Mouse (Mus musculus) heart, adult 9 months (tissue): ENCODE data around the gene Agap2.
"Not testable (repeated sequence)": the region's sequence is repeated elsewhere in the genome, so short reads cannot be mapped to it uniquely, and the experiment has no call there.

ENCODE experiments used
- DNase-seq, 2 experiments: peaks; one replicate each; pipeline ENCODE4 v3.0.0; 2022; ENCODE audit warnings: low spot score in 2 of 2

Agap2 gene

DNA sequence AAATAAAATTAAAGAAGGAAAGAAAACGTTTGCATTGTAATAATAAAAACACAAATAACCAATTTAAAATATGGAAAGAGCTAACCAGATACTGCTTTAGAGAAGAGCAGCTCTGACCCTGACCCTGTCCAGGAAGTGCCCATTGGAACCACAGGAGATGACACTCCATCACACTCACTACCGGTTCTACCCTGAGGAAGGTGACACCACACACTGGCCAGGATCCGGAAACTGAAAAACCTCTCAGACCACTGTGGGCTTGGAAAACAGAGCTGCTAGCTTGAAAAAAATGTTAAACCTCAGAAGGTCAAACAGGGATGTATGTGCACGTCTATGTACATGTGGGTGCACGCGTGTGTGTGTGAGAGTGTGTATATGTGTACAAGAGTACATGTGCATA lies 26.1 kb downstream of the Agap2 start:
- no peak for DNase-seq

DNA sequence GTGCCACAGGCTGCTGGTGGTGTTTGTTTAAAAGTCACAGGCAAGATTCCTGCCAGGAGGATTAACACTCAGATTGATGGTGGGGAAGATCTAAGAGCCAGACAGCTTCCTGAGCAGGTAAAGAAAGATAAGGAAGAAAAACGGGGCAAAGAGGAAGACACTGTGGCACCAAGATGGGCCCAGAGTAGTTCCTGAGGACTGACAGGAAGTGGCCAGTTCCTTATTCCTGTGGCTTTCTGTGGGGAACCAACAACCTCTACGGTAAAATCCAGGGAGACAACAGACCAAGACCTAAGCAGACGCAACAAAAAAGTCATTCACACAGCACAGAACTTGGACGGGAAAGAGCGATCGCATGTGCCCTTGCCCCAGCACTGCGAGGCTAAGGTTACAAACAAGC lies 28.5 kb downstream of the Agap2 start:
- DNase-seq, result no peak

DNA sequence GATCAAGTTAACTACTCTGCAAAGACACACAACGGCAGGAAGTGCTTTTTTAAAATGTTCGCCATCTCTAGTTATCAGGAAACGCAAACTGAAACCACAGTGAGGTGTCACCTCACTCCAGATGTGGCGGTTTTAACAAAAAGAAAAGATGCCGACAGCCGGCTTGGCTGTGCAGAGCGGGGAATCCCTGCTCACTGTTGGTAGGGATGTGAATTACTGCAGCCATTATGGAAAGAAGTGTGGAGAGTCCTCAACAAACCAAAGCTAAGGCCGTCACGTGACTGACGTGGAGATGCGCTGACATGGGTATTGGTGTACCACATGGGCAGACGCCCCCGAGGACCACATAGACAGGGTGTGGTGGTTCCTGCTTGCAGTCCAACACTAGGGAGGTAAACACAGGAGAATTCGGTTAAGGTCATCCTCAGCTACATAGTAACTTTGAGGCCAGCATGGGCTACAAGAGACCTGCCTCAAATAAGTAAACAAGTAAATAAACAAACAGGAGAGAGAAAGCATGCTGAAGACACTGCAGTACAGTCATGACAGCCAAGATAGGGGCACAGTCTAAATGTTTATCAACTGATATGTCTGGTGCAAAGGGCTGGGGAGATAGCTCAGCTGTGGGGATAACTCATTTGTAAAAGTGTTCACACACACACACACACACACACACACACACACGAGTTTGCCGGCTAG lies 32.6 kb downstream of the Agap2 start:
- DNase-seq, result no peak

DNA sequence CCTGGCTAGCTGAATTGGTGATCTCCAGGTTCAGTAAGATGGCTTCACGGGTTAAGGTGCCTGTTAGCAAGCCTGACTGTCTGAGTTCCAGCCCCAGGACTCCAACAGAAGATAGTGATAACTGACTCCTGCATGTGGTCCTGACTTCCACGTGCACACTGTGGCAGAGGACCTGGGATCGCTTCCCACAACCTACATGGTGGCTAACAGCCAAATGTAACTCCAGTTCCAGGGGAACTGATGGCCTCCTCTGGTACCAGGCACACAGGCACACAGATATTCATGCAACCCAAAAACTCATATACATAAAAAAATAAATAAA lies 33.1 kb downstream of the Agap2 start:
- no peak for DNase-seq

DNA sequence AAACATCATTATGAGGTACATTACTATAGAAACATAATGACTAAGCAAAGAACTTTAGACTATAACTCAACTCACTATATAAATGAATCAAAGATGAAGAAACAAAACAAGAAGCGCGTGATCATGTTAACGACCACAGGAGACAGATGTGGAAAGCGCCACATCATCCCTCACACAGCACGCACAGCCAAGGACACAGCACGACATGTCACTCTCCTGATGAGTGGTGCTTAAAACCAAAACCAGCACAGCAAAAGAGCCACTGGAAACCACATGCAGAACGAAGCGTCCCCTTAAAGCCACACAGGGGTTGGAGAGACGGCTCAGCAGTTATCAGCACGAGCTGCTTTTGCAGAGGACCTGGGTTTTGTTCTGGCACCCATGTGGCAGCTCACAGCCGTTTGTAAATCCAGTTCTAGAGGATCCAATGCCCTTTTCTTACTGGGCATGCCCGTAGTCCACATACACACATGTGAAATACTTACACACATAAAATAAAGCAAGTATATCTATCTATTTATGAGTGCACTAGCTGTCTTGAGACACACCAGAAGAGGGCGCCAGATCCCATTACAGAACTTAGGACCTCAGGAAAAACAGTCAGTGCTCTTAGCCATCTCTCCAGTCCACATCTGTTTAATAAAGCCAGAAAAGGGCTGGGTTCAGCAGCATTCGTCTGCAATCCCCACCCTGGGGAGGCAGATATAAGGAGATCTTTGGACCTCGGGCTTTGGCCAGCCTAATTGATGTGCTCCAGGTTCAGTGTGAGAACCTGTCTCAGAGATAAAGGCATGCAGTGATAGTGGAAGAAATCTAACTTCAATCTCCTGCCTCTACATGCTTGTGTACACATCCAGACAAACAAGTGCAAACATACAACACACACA lies 36.2 kb downstream of the Agap2 start:
- DNase-seq, result no peak

DNA sequence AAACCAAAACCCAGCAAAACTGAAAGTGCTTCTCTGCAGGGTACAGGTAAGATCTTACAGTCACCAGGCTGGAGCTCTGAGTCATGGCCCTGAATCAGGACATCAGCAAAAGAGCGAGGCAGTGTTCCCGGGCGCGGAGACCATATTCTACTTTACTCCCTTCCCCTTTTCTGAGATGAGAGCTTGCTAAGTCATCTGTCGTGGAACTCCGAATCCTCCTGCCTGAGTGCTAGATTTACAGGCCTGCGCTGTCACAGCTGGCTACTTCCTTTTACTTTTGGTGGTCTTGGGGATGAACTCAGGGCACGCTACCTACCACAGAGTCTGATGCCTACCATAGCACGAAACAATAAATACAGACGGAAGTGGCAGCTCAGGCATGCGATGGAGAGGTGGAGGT lies 39.3 kb downstream of the Agap2 start:
- no peak for DNase-seq

DNA sequence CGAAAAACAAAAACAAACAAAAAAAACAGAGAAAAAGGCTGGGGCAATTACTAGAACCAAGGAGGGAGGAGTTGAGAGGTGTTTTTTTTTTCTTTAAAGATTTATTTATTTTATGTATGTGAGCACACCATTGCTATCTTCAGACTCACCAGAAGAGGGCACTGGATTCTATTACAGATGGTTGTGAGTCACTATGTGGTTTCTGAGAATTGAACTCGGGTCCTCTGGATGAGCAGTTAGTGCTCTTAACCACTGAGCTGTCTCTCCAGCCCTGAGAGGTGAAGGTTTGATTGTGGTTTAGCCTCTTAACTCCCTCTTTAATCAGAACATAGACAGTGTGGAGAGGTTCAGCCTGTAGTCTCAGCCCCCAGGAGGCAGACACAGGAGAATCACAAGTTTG lies 40.0 kb downstream of the Agap2 start:
- DNase-seq, result no peak

DNA sequence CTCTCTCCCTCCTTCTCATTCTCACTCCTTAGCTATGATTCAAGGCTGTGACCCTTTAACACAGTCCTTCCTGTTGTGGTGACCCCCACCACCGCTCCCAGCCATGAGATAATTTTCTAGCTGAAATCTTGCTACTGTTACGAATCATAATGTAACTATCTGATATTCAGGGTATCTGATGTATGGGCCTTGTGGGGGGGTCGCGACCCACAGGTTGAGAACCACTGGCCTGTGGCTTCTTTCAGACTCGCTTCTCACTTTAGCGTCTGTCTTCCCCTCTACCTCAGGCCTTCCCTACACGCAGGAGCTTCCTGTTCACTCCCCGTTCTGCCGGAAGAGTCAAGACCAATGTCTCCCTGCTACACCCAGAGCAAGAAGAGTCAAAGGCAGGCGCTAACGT lies 43.4 kb downstream of the Agap2 start:
- DNase-seq, result no peak

DNA sequence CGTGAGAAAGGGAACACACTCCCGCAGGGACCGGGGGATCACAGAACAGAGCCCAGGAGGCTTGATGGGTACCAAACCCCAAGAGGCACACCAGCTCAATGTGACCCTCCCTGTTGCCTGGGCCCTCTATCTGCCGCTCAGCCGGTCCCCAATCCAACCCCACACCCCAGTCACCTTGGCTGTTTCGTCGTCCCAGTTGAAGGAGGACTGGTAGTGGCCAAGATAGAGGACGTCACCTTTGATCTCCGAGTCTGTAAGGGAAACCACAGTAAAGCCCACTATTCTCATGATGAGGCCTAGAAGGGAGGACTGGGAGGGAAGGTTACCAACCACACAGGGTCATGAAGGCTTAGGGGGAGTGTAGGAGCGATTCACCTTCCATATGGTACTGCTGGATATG lies 44.1 kb downstream of the Agap2 start:
- no peak for DNase-seq

DNA sequence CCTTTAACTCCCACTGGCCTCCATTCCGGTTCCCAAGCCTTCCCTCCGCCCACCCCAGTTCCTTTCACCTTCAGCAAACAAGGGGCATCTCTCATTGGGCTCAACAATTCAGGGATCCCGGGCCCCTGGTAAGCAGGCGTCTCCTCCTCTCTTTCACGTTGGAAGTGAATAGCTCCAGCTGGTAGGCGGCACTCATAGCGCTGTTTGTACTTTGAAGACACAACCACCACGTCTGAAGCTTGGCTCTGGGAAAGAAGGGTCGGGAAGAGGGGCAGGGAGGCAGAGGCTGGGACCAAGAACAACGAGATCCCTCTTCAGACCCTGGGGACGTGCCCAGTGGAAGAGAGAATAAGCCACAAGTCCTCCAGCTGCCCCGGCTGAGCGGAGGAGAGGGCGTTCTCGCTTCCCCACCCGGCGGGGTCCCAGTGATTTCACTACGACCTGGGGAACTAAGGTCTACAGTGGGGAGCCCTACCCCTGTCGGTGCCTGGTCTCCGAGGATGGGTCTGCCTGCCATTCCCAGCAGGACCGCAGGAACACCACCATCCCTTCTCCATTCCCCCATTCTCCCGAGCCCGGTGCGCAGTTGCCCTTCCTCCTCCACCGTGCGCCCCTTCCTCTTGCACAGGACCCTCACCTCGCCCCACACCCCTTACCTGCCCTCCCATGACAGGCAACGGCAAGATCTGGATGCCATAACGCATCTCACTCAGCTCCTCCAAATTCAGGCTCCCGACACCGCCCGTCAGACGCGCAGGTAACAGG lies 45.4 kb downstream of the Agap2 start:
- DNase-seq, result peak in 1 of 2 experiments; percentile 8

DNA sequence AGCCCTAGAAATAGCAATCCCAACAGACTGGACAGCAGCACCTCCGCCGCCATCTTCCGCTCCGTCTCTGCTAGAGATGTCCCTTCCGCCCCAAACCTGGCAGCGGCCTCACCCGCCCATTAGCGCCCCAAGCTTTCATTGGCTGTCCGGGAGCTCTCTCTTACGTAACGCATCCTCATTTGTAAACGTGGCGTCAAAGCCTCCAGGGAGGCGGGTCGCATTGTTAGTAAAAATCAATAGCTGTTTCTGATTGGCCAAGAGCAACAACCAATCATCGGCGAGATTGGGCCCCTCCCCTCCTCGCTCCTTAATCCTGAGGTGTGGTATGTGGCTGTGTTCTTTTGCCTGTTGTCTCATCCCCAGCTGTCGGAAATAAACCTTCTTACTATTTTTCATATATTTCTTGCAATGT lies 46.0 kb downstream of the Agap2 start, which contains the start of gene Os9:
Os9 (minus strand) TSS at position 66 of the 412 bp plus-strand sequence.
- DNase-seq, result peak; percentile 98 to 99

DNA sequence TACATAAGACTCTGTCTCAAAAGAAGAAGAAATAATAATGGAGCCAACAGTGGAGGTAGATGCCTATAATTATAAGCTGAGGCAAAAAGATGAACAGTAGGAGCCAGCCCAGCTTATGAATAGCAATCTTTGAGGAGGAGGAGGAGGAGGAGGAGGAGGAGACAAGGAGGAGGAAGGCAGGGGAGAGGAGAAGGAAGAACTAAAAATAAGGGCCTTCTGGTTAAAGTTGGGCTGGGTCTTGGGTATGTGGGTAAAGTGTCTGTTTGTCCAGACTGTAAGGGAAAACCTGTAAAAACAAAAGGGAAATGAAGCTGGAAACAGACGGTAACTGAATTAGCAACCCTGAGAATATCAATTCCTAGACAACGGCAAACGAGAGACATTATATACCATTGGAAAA lies 46.9 kb downstream of the Agap2 start:
- no peak for DNase-seq

DNA sequence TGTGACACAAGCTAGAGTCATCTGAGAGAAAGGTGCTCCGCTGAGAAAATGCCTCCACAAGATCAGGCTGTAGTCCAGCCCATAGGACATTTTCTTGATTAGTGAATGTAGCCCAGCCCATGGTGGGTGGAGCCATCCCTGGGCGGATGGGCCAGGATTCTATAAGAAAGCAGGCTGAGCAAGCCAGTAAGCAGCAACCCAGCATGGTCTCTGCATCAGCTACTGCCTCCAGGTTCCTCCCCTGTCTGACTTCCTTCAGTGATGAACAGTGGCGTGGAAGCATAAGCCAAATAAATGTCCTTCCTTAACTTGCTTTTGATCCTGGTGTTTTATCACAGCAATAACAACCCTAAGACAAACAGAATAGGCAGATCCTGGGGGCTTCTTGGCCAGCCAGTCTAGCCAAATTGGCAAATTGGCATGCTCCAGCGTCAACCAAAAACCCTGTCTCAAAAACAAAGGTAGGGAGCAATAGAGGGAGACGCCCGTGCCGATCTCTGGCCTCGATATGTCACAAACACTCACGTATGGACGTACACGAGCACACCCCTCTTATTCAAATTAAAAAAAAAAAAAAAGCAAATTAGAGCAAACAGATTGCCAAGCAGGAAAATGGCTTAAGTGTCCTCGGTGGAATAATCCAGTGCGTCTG lies 47.8 kb downstream of the Agap2 start:
- DNase-seq, result no peak

DNA sequence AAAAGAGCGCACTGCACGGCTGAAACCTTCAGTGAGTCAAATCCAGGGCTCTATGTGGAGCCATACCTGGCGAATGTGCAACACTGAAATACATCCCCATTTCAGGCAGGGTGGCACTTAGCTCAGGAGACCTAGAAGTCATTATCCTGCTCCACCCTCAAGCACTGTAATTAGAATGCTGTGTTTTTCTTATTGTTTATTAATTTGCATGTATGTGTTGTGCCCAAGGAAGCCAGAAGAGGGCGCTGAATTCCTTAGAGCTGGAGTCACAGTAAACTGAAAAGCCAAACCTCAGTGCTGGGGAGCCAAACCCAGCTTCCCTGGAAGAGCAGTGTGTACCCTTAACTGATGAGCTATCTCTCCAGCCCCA lies 48.3 kb downstream of the Agap2 start:
- DNase-seq, result peak; percentile 31 to 49

DNA sequence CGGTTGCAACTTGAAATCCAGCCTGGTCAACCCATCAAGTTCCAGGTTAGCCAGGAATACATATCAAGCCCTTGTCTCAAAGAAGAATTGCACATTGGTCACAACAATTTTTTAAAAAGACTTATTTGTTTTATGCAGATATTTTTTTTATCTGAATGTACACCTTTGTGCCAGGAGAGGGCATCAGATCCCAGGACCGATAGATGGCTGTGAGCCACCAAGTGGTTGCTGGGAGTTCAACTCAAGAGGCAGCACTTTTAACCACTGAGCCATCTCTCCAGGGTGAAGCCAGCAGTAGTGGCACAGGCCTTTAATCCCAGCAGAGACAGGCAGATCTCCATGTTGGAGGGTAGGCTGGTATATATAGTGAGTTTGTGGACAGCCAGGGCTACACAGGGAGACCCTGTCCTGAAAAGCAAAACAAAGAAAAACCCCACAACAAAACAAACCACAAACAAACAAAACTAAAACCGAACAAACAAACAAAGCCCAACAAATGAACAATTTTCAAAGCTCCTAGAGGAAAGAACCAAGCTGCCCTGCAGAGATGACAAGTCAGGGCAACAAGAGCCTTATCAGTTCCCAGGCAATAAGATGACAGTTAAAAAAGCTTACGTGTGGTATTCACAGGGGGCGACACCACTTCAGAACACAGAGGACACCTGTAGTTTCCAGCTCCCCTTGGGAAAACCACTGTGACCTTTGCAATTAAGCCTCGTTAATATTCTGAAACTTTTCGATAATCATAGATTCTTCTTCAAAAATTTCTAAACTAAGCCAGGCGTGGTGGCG lies 50.3 kb downstream of the Agap2 start:
- DNase-seq, result no peak

DNA sequence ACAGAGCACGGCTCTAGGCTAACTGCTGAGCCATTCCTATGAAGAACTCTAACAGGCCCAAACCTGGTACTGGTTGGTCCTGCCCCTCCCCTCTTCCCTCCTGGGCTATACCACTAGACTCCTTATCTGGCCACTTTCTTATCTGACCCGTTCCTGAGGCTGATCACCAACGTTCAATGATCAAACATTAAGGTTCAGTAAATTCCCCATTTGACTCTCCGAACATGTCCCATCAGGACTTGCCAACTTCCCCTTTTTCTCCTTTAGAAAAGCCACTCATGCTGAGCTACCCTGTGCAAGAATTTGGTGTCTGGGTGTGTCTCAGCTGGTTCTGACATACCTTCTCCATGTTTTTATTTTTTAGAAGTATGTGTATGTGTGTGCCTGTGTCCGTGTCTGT lies 51.5 kb downstream of the Agap2 start:
- no peak for DNase-seq

DNA sequence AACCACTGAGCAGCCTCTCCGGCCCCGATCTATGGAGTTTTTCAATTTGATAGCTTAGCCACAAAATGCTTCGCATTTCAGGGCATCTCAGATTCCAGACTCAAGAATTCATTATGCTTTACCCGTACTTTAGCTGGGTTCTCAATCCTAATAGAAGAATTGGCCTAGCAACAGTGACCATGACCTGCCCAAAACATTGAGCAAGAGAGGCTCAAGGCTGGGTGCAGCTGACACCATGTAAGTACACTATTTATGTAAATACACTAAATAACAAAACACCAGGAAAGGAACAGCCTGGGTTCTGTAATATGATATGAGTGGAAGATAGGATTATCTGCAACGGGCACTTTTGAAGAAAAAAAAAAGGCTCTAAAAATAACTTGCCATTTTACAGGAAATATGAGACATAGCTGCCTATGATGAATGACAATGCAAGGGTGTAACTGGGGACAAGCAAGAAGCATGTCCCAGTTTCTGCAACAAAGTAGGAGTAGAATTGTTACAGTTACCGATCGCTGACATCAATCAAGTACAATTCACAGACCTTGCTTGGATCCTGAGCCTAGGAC lies 52.7 kb downstream of the Agap2 start:
- DNase-seq, result no peak

DNA sequence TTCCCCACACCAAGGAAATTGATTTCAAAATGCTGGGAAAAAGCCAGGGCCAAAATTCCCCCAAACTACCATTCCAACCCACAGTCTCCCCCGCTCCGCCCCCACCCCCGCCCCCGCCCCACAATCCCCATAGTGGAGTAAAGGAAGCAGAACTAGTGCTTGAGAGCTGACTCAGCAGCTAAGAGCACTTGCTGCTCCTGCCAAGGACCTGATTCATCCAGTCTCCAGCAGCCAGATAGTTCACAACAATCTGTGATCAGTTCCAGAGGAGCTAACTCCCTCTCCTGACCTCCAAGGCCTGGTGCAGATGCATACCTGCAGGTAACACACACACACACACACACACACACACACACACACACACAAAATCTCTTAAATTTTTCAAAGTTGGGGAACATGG lies 54.3 kb downstream of the Agap2 start:
- DNase-seq, result no peak

DNA sequence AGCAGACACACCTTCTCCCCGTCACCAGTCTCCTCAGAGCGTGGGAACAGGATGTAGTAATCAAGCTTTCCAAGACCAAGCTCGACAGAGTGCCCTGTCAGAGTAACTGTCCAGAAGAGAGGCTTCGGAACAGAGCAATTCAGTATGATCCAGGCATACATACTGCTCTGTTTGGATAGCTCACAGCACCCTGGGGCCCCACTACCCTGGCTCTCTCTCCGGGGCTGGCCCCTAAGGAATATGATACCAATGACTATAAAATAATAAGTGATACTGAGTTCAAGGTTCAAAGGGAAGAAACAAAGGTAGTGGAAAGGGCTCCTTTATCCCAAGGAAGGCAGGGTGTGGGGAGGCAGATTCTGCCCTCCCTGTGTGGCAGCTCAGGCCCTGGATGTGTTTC lies 57.4 kb downstream of the Agap2 start:
- no peak for DNase-seq

DNA sequence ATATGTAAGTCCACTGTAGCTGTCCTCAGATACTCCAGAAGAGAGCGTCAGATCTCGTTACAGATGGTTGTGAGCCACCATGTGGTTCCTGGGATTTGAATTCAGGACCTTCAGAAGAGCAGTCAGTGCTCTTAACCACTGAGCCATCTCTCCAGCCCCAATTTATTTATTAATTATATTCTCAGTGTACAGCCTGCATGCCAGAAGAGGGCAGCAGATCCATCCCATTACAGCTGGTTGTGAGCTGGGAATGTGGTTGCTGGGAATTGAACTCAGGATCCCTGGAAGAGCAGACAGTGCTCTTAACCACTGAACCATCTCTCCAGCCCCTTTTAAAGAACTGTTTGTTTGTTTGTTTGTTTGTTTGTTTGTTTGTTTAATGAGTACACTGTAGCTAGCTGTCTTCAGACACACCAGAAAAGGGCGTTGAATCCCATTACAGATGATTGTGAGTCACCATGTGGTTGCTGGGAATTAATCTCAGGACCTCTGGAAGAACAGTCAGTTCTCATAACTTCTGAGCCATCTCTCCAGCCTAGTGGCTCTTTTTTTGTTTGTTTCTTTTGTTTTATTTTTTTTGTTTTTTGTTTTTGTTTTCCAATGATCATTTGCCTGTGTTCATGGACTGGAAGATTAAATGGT lies 59.4 kb downstream of the Agap2 start:
- DNase-seq, result not testable (repeated sequence)
